Mouse (Mus musculus): ENCODE results near the gene 4930590J08Rik. TPM values are rescaled to one million over a fixed set of nuclear protein-coding genes. Genes with fewer than 3 reads are reported as not detected.

4930590J08Rik gene
- polyA plus RNA-seq, 1 experiment: 0.19 TPM

GRCm38 (mm10) chr6:91960028-91960811 is 57.6 kb downstream of the 4930590J08Rik start:
- peak overlapping the region; percentile 73 for H3K27ac ChIP-seq (ENCODE audit: insufficient read depth, low read depth, low read length)

GRCm38 (mm10) chr6:91963429-91963828 is 60.8 kb downstream of the 4930590J08Rik start:
- H3K4me1 ChIP-seq (ENCODE audit: control insufficient read depth, insufficient read depth, low read length): no peaks in the 10 kb centered on the region; the same call in 1 of the 2 replicates
- H3K4me3 ChIP-seq (ENCODE audit: insufficient read depth, low read depth, low read length): no peak overlapping the region
- TF ChIP-seq POLR2A (IDR thresholded peaks at IDR 0.05; ENCODE audit: low read depth, low read length): no peak
- no peak for TF ChIP-seq CTCF (conservative IDR thresholded peaks at IDR 0.05; ENCODE audit: insufficient read depth, insufficient read length, low read depth, low read length)
- H3K36me3 ChIP-seq (ENCODE audit: control insufficient read depth, insufficient read depth, low read length): no peaks in the 10 kb centered on the region
- 0 out of 2 replicates have a peak overlapping the region, but pooled peaks have one; percentile 32 for H3K27ac ChIP-seq (ENCODE audit: insufficient read depth, low read depth, low read length)
- no peaks in the 10 kb centered on the region for H3K27me3 ChIP-seq (replicated peaks; ENCODE audit: control insufficient read depth, insufficient read depth, low read length)
- DNase-seq: peak; percentile 57
- WGBS: 17% methylated on average over 4 of the region's 4 CpGs

More at GRCm38 (mm10) chr6:91960028-91960811, 57.6 kb downstream of the 4930590J08Rik start:
- no peaks in the 10 kb centered on the region; the same call in 1 of the 2 replicates for H3K4me1 ChIP-seq (ENCODE audit: control insufficient read depth, insufficient read depth, low read length)
- WGBS: 17% methylated on average over 8 of the region's 8 CpGs
- no peak for TF ChIP-seq POLR2A (IDR thresholded peaks at IDR 0.05; ENCODE audit: low read depth, low read length)
- no peak for TF ChIP-seq CTCF (conservative IDR thresholded peaks at IDR 0.05; ENCODE audit: insufficient read depth, insufficient read length, low read depth, low read length)
- no peaks in the 10 kb centered on the region for H3K36me3 ChIP-seq (ENCODE audit: control insufficient read depth, insufficient read depth, low read length)
- no peaks in the 10 kb centered on the region for H3K27me3 ChIP-seq (replicated peaks; ENCODE audit: control insufficient read depth, insufficient read depth, low read length)
- peak; percentile 88 for DNase-seq
- H3K4me3 ChIP-seq (ENCODE audit: insufficient read depth, low read depth, low read length): no peak overlapping the region

- no peaks in the 10 kb centered on the region for H3K36me3 ChIP-seq (ENCODE audit: control insufficient read depth, insufficient read depth, low read length)
- no peak for DNase-seq
- H3K27ac ChIP-seq (ENCODE audit: insufficient read depth, low read depth, low read length): no peak overlapping the region
- 68% methylated on average over 8 of the region's 8 CpGs for WGBS
- no peak overlapping the region for H3K4me3 ChIP-seq (ENCODE audit: insufficient read depth, low read depth, low read length)
- no peaks in the 10 kb centered on the region; the same call in 1 of the 2 replicates for H3K4me1 ChIP-seq (ENCODE audit: control insufficient read depth, insufficient read depth, low read length)
- TF ChIP-seq POLR2A (IDR thresholded peaks at IDR 0.05; ENCODE audit: low read depth, low read length): no peak
- no peak for TF ChIP-seq CTCF (conservative IDR thresholded peaks at IDR 0.05; ENCODE audit: insufficient read depth, insufficient read length, low read depth, low read length)
- H3K27me3 ChIP-seq (replicated peaks; ENCODE audit: control insufficient read depth, insufficient read depth, low read length): no peaks in the 10 kb centered on the region
Measured at GRCm38 (mm10) chr6:91965060-91965459, 62.5 kb downstream of the 4930590J08Rik start.

GRCm38 (mm10) chr6:91966006-91966405 is 63.4 kb downstream of the 4930590J08Rik start:
- DNase-seq: no peak
- Histone ChIP-seq H3K4me1 (ENCODE audit: control insufficient read depth, insufficient read depth, low read length) (no peaks in the 10 kb centered on the region), H3K27ac (ENCODE audit: insufficient read depth, low read depth, low read length) (no peak overlapping the region), H3K27me3 (replicated peaks; ENCODE audit: control insufficient read depth, insufficient read depth, low read length) (no peaks in the 10 kb centered on the region), H3K4me3 (ENCODE audit: insufficient read depth, low read depth, low read length) (no peak overlapping the region), H3K36me3 (ENCODE audit: control insufficient read depth, insufficient read depth, low read length) (no peaks in the 10 kb centered on the region)
- 60% methylated on average over 6 of the region's 6 CpGs for WGBS
- TF ChIP-seq POLR2A (IDR thresholded peaks at IDR 0.05; ENCODE audit: low read depth, low read length): no peak
- TF ChIP-seq CTCF (conservative IDR thresholded peaks at IDR 0.05; ENCODE audit: insufficient read depth, insufficient read length, low read depth, low read length): no peak

GRCm38 (mm10) chr6:91972201-91972646 is 69.6 kb downstream of the 4930590J08Rik start:
- WGBS: 40% methylated on average over 9 of the region's 9 CpGs
- peak overlapping the region; percentile 78; the same call in 1 of the 2 replicates for H3K27ac ChIP-seq (ENCODE audit: insufficient read depth, low read depth, low read length)
- DNase-seq: peak; percentile 92

GRCm38 (mm10) chr6:91973972-91974371 is 71.4 kb downstream of the 4930590J08Rik start:
- no peak for TF ChIP-seq CTCF (conservative IDR thresholded peaks at IDR 0.05; ENCODE audit: insufficient read depth, insufficient read length, low read depth, low read length)
- TF ChIP-seq POLR2A (IDR thresholded peaks at IDR 0.05; ENCODE audit: low read depth, low read length): no peak
- H3K36me3 ChIP-seq (ENCODE audit: control insufficient read depth, insufficient read depth, low read length): no peaks in the 10 kb centered on the region
- no peaks in the 10 kb centered on the region for H3K4me1 ChIP-seq (ENCODE audit: control insufficient read depth, insufficient read depth, low read length)
- no peaks in the 10 kb centered on the region for H3K27me3 ChIP-seq (replicated peaks; ENCODE audit: control insufficient read depth, insufficient read depth, low read length)
- no peak for DNase-seq
- H3K4me3 ChIP-seq (ENCODE audit: insufficient read depth, low read depth, low read length): no peak overlapping the region
- WGBS: 69% methylated on average over 6 of the region's 6 CpGs
- H3K27ac ChIP-seq (ENCODE audit: insufficient read depth, low read depth, low read length): no peak overlapping the region

More at GRCm38 (mm10) chr6:91972201-91972646, 69.6 kb downstream of the 4930590J08Rik start:
- H3K4me1 ChIP-seq (ENCODE audit: control insufficient read depth, insufficient read depth, low read length): no peaks in the 10 kb centered on the region
- H3K27me3 ChIP-seq (replicated peaks; ENCODE audit: control insufficient read depth, insufficient read depth, low read length): no peaks in the 10 kb centered on the region
- no peaks in the 10 kb centered on the region for H3K36me3 ChIP-seq (ENCODE audit: control insufficient read depth, insufficient read depth, low read length)
- no peak overlapping the region for H3K4me3 ChIP-seq (ENCODE audit: insufficient read depth, low read depth, low read length)
- TF ChIP-seq POLR2A (IDR thresholded peaks at IDR 0.05; ENCODE audit: low read depth, low read length): no peak
- no peak for TF ChIP-seq CTCF (conservative IDR thresholded peaks at IDR 0.05; ENCODE audit: insufficient read depth, insufficient read length, low read depth, low read length)

Data from kidney, adult 2 months (tissue).